Mouse (Mus musculus) spleen, adult 2 months (tissue): Measurements from ENCODE around the gene Sgca.
"Not testable (repeated sequence)": the region's sequence is repeated elsewhere in the genome, so short reads cannot be mapped to it uniquely, and the experiment has no call there.

Experiments used
- CTCF ChIP-seq: fragments of 200-500 bp; IDR thresholded peaks from 2 replicates; pipeline ENCODE4 v1.5.1; 2011; ENCODE audit warnings: mild to moderate bottlenecking, inconsistent platforms; ENCODE audit not compliant: insufficient read depth, insufficient read length, insufficient replicate concordance; ENCODE audit errors: extremely low read depth
- POLR2A ChIP-seq: fragments of 200-500 bp; IDR thresholded peaks from 2 replicates; pipeline ENCODE4 v1.6.1; 2011; ENCODE audit warnings: low read depth, low read length, inconsistent platforms

DNA sequence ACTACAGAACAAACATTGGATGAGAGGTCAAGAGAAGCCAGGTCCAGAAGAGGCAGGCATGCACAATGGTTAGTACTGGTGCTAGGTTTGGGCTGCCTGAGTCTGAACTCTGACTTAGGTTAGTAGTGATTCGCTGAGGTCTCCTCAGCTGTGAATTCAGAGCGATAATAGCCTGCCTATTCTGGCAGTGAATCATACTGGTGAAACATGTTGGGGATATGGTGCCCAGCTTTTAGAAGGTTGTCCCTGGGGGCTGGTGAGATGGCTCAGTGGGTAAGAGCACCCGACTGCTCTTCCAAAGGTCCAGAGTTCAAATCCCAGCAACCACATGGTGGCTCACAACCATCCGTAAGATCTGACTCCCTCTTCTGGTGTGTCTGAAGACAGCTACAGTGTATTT is 6.4 kb downstream of the Sgca start:
- TF ChIP-seq CTCF, POLR2A: not testable (repeated sequence)
